Mouse (Mus musculus): ENCODE measurements around the gene Nisch. TPM values are rescaled to one million over a fixed set of nuclear protein-coding genes. Genes with fewer than 3 reads are reported as not detected.

Nisch gene
- total and polyA plus RNA-seq, 3 experiments: 46.3 to 180 (median 85.2) TPM

GRCm38 (mm10) chr14:31200038-31200437 is 16.7 kb downstream of the Nisch start:
- peaks cover 26% of the 10 kb centered on the region for H3K79me2 ChIP-seq (replicated peaks; ENCODE audit: control insufficient read depth, extremely low read depth, insufficient read depth, poor library complexity, severe bottlenecking)
- H3K9ac ChIP-seq (ENCODE audit: insufficient read depth, low read depth): no peak overlapping the region
- TF ChIP-seq CHD1 (IDR thresholded peaks at IDR 0.05; ENCODE audit: low read depth, low read length) (no peak), E2F4 (IDR thresholded peaks at IDR 0.05; ENCODE audit: insufficient replicate concordance, low read depth, low read length) (no peak), ETS1 (conservative IDR thresholded peaks at IDR 0.05; ENCODE audit: low read depth, low read length) (no peak), USF2 (conservative IDR thresholded peaks at IDR 0.05; ENCODE audit: low read depth, low read length) (no peak), CHD2 (IDR thresholded peaks at IDR 0.05; ENCODE audit: low read length) (no peak), USF1 (IDR thresholded peaks at IDR 0.05; ENCODE audit: low read depth, low read length) (no peak), NRF1 (IDR thresholded peaks at IDR 0.05; ENCODE audit: low read depth, low read length) (no peak)
- peaks cover 7 to 40% of the 10 kb centered on the region in 2 experiments; a peak in 3 of 4 replicates for H3K4me1 ChIP-seq (ENCODE audit: control insufficient read depth in 1 of 2, insufficient read depth in 2 of 2)
- no peaks in the 10 kb centered on the region for H3K9me3 ChIP-seq (replicated peaks; ENCODE audit: low read length)
- no peak overlapping the region for H3K4me2 ChIP-seq (ENCODE audit: insufficient read depth, low read depth, poor library complexity, severe bottlenecking)
- dilution Hi-C loops (cut with MboI; ENCODE audit: extremely low pct_ligation_motif_present, extremely low pct_unique_long_range_greater_than_20kb, low sequenced_read_pairs) (no loop called here), in situ Hi-C loops (cut with MboI; ENCODE audit: low pct_ligation_motif_present, low pct_unique_long_range_greater_than_20kb, low sequenced_read_pairs) (no loop called here)
- H3K27me3 ChIP-seq (replicated peaks): no peaks in the 10 kb centered on the region
- H3K4me3 ChIP-seq (replicated peaks in 1 of 3; ENCODE audit: low read depth in 2 of 3, low read length in 2 of 3, poor library complexity in 1 of 3): no peak overlapping the region
- H3K36me3 ChIP-seq (replicated peaks in 1 of 2; ENCODE audit: control insufficient read depth in 1 of 2, insufficient read depth in 1 of 2, low read length in 1 of 2): peaks cover 44 to 88% of the 10 kb centered on the region in 2 experiments
- H3K27ac ChIP-seq (ENCODE audit: insufficient read depth, low read depth): no peak overlapping the region
- DNase-seq (ENCODE audit: extremely low read depth): no peak

- Histone ChIP-seq H3K79me2 (replicated peaks; ENCODE audit: control insufficient read depth, extremely low read depth, insufficient read depth, poor library complexity, severe bottlenecking) (peaks cover 22% of the 10 kb centered on the region), H3K4me3 (replicated peaks in 1 of 3; ENCODE audit: low read depth in 2 of 3, low read length in 2 of 3, poor library complexity in 1 of 3) (no peak overlapping the region), H3K27me3 (replicated peaks) (no peaks in the 10 kb centered on the region), H3K9me3 (replicated peaks; ENCODE audit: low read length) (no peaks in the 10 kb centered on the region), H3K4me1 (ENCODE audit: control insufficient read depth in 1 of 2, insufficient read depth in 2 of 2) (peaks cover 4 to 36% of the 10 kb centered on the region in 2 experiments; a peak in 3 of 4 replicates), H3K27ac (ENCODE audit: insufficient read depth, low read depth) (no peak overlapping the region), H3K9ac (ENCODE audit: insufficient read depth, low read depth) (no peak overlapping the region), H3K36me3 (replicated peaks in 1 of 2; ENCODE audit: control insufficient read depth in 1 of 2, insufficient read depth in 1 of 2, low read length in 1 of 2) (peaks cover 48 to 89% of the 10 kb centered on the region in 2 experiments), H3K4me2 (ENCODE audit: insufficient read depth, low read depth, poor library complexity, severe bottlenecking) (no peak overlapping the region)
- TF ChIP-seq MAZ (IDR thresholded peaks at IDR 0.05; ENCODE audit: low read depth, low read length): no peak
- TF ChIP-seq MAFK (IDR thresholded peaks at IDR 0.05; ENCODE audit: insufficient replicate concordance, low read length): no peak
- TF ChIP-seq USF1 (IDR thresholded peaks at IDR 0.05; ENCODE audit: low read depth, low read length): no peak
- no peak for TF ChIP-seq MXI1 (IDR thresholded peaks at IDR 0.05; ENCODE audit: low read depth, low read length)
- TF ChIP-seq RAD21 (IDR thresholded peaks at IDR 0.05; ENCODE audit: low read depth, low read length): no peak
- TF ChIP-seq RCOR1 (conservative IDR thresholded peaks at IDR 0.05; ENCODE audit: low read depth, low read length): no peak
- no peak for TF ChIP-seq MAX (IDR thresholded peaks at IDR 0.05; ENCODE audit: low read length)
- no peak for TF ChIP-seq HCFC1 (IDR thresholded peaks at IDR 0.05; ENCODE audit: low read depth, low read length)
- TF ChIP-seq ETS1 (conservative IDR thresholded peaks at IDR 0.05; ENCODE audit: low read depth, low read length): no peak
- TF ChIP-seq CHD2 (IDR thresholded peaks at IDR 0.05; ENCODE audit: low read length): no peak
- TF ChIP-seq JUN (IDR thresholded peaks at IDR 0.05; ENCODE audit: insufficient read depth, low read depth, low read length): no peak
- no peak for TF ChIP-seq BHLHE40 (IDR thresholded peaks at IDR 0.05; ENCODE audit: low read depth, low read length)
- TF ChIP-seq MYC (IDR thresholded peaks at IDR 0.05; ENCODE audit: low read depth, low read length): no peak
- DNase-seq (ENCODE audit: extremely low read depth): no peak
- dilution Hi-C loops (cut with MboI; ENCODE audit: extremely low pct_ligation_motif_present, extremely low pct_unique_long_range_greater_than_20kb, low sequenced_read_pairs): no loop called here
- in situ Hi-C loops (cut with MboI; ENCODE audit: low pct_ligation_motif_present, low pct_unique_long_range_greater_than_20kb, low sequenced_read_pairs): no loop called here
Measured at GRCm38 (mm10) chr14:31199599-31199998, 17.1 kb downstream of the Nisch start.
